Mouse (Mus musculus) cerebral cortex, adult 2 months (tissue): ENCODE measurements around the gene Ggact.

Source experiments
- WGBS: fragments of 180-500 bp; shearing (Covaris S2); methylation state at CpG from one replicate; pipeline ENCODE4 v1.1.7; 2018; 5-methylcytosine and 5-hydroxymethylcytosine counted together

Gene Ggact

DNA sequence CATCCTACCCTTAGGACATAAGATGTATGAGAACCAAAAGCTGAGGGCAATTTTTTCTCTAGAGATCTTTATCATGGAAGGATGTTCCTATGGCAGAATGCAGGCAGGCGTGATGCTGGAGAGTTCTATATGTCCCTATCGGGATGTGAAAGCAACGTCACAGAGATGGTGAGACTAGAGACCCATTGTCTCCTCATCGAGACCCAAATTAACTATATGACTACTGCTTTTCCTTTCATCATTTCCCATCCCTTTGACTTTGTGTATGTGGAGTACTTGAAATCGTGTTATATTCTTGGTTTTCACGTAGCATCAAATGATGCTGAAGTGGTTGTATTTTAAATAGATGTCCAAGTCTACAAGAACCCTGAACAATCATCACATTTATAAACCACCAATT, at the start of gene Ggact:
Ggact (minus strand) TSS at position 101 of the 400 bp plus-strand sequence.
- 62% methylated on average over 6 of the region's 6 CpGs for WGBS

DNA sequence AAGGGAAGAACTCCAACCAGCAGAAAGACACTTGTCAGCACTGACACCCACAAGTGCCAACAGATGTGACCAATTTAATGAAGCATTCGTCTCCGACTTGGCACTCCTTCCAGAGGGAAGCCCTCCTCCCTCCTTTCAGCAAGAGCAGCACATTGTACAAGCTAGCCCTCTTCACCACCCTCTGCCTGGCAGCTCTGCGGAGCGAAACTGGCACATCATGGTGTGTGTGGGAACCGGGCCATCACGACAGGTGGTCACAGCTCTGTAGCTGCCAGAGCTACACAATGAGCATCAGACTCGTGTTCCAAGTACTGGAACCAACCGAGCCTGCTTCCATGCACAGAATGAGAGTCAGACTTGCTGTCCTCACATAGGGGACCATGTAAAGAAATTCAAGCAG, 44.4 kb upstream of the Ggact start:
- WGBS = 38% methylated on average over 8 of the region's 8 CpGs

DNA sequence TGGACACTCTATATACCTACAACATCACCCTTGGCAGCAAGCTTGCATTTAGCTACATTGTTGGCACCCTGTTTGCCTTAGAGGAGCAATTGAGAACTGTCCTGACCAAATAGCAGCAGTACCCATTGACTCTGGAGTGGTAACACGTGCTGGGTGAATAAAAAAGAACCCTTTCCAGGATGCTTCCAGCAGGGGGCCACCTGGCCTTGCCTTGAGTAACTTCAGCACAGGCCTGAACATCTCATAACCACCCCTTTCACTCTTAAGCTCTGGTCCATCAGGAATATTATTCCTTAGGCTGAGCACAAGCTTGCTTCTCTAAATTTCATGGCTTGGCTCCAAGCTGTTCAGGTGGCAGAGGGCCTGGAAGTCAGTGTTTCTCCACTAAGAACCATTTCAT, 39.8 kb upstream of the Ggact start:
- 27% methylated on average over 1 of the region's 1 CpGs for WGBS

DNA sequence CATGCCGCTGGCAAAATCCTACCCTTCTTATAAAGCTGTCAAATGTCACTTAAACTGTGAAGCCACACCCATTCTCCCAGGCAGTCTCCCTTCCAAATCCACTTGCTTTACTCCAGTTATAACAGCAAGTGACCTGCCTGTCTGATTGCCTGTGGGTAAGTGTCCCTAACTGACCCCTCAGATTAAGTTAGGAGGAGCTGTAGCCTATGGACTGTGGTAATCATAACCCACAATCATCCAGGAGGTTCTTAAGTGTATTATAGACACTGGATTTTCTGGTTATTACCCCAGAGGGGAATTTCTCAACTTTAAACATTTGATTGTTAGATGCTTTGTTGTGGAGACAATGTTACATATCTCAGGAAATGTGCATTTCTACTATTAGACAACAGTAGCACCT, 39.0 kb upstream of the Ggact start:
- WGBS = 95% methylated on average over 1 of the region's 1 CpGs

DNA sequence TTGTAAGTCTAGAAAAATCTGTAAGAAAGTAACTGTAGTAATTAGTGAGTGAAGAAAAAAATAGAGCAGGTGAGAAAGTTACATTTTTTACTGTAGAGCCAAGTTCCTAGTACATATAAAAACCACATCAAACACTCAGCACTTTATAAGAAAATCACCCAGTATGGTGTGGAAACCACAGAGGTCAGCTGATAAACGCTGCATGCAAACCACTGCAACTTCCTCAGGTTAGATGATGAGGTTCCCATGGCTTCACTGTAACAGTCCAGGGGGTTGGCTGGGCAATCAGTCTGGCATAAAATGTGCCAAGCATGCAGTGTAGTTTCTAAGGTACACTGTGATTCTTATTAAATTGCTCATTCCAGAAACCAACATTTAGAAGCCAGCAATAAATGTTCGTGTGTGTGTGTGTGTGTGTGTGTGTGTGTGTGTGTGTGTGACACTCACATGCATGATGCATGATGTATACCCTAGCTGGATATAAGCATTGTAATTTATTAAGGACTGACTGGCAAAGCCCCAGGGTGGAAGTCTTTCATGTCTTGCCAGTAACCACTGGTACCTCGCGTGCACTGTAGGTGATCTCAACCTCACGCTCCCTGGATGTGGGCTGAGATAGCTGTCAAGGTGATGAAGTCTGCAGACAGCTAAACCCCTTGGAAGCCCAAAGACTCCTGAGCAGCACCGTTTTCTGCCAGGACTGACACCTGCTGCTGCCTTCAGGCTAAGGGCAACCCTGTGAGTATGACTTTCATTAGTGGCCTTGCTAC, 38.3 kb upstream of the Ggact start:
- WGBS = 70% methylated on average over 6 of the region's 6 CpGs

DNA sequence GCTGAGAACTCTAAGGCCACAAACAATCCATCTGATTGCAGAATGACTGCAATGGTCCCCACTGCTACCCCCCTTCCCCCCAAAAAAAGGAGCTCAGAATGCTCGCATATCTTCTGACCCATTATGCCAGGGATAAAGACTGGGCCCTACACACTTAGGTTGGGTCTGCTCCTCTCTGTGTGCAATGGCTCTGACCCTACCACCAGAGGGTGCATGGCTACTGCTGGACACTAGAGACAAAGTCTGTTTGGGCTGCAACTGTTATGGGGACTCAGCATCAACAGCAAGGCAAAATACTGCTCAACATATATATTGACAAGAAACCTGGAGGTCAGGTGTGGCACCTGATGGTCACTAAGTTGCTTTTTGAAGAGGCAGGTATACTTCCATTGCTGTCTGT, 37.4 kb upstream of the Ggact start:
- 100% methylated on average over 1 of the region's 1 CpGs for WGBS

DNA sequence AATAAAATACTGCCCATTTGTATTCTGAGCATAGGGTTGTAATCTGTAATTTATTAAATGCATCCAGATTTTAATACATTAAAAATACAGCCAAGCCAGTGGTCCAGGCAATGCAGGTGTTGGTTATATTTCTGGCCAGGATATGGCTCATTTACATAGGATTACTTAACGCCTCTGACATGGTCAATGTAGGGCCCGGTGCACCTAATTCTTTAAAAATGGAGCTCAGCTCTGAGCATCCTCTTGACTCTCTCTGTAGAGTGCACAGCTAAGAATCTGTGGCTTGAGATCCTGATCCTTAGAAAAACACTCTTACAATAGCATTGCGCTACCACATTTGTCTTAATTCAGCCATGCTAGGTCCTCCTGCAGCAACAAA, 29.9 kb upstream of the Ggact start:
- 73% methylated on average over 3 of the region's 3 CpGs for WGBS

DNA sequence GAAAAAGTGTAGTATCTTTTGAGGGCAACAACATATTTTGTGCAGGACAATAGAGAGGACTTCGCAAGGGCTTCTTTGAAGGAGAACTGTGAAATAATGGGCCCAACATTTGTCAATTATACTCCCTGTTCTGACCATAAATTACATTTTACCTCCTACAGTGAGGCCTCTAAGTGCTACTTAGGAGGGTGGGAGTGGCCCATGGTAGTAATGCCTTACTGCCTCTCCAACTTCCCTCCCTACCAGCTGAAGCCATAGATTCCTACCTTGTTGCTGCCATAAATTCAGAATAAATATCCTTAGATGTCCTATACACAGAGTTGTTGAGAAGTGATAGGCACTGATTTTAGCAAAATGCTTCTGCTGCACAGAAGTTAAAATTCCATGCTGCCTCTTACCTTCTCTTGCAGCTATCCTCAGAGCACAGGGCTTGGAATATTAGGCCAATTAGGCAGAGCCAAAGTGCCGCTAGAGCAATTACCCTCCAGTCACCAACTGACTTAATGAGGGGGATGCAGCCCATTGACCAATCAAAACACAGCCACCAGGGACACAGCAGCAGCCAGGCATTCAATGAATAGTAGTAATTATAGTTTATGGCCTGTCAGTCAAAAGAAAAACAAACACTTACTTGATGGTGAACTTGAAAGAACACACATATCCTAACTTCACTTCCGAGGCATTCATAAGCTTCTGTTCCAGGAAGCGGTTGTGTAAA, 29.4 kb upstream of the Ggact start:
- WGBS = 63% methylated on average over 4 of the region's 4 CpGs

DNA sequence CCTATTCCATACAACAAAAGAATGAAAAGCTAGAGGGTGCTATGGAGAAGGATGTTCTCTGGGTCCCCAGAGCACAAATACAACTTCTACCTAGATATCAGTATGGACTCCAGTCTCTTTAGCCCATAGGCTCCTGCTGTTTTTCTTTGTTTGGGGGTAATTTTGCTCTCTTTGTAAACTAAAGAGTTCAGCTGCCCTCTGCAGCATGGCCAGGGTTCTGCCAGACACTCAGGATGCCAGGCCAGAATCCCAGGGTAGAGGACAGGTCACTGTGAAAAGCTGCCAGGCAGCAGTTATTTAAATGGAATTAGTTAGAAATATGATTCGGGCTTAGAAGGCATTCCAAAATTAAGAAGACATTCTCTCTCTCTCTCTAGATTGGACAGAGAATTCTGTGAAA, 22.9 kb upstream of the Ggact start:
- WGBS = 77% methylated on average over 1 of the region's 1 CpGs

DNA sequence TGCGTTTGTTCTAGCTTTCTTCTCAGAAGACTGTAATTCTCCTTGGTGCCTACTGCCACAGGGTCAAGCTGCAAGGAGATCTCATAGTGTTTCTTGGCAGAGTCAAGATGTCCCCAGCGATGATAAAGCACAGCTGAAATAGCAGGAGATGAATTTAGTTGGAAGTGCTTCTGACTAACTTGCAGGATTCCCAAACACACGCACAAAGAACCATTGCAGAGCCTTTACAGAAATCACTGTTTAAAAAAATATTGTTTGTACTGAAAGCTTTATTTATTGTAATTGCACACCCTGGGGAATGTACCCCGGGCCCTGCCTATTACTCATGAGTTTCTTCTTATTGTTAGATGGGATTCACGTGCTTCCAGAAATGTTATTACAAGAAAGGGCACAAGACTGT, 6.5 kb upstream of the Ggact start:
- WGBS = 59% methylated on average over 5 of the region's 5 CpGs

DNA sequence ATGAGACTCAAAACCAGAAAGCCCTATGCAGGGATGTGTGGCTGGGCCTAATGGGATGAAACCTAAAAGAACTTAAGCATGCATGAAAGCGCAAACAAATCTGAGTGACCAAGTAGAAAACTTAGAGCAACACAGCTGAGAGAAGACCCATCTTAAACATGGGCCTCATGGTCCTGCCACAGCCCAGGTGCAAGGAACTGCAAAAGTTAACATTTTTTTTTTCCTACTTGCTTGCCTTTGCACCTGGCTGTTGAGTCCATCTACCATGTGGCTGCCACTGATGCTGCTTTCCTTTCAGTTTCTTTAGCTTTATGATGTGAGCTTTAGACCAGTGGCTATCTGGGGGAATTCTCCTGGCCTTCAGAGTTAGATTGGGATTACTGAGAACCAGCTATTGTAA, 4.1 kb upstream of the Ggact start:
- WGBS = 100% methylated on average over 1 of the region's 1 CpGs

DNA sequence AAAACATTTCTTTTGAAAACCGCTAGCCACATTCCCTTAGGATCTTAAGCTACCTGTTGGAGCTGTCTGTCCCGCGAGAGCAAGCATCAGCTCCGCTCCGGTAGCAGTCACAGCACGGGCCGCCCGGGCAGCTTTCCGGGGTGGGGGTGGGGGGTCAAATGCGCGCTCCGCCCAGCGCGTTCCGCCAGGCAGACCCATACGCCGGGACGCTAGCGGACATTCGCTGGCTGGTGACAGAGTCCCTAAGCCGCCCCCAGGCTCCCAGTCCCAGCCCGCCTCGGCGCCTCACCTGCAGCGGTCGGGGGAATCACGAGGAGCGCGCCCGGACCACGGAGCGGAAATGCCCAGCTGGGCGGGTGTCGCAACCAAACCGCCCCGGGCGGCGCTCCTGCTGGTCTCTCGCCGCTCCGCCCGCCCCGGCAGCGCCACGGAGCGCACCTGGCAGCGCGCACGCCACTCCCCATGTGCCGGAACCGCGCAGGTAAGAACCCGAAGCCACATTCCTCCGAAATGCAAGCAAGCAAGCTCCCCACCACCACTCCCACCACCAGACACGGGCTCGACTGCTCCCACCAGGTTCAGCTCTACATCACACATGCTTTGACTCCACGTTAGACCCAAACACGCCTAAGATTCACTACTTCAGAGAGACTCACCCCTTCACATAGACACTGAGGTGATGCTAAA, 602 bp downstream of the Ggact start:
- under 1% methylated on average over 58 of the region's 58 CpGs for WGBS

DNA sequence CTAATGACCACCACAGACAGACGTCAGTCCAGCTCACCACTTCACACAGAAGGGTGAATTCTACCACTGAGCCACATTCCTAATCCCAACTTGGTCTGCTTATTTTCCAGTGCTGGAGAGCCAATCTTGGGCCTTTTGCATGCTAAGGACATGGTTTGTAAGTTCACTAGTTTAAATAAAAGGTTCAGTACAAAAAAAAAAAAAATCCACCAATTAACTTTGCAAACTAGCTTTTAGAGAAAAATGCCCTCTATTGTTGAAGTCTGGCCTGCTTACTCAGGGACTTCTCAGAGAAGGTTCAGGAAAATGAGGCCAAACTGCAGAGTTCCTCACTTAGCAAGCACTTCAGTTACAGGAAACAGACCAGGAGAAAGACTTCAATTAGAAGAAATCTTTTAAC, 1.4 kb downstream of the Ggact start:
- 70% methylated on average over 1 of the region's 1 CpGs for whole genome bisulfite sequencing

DNA sequence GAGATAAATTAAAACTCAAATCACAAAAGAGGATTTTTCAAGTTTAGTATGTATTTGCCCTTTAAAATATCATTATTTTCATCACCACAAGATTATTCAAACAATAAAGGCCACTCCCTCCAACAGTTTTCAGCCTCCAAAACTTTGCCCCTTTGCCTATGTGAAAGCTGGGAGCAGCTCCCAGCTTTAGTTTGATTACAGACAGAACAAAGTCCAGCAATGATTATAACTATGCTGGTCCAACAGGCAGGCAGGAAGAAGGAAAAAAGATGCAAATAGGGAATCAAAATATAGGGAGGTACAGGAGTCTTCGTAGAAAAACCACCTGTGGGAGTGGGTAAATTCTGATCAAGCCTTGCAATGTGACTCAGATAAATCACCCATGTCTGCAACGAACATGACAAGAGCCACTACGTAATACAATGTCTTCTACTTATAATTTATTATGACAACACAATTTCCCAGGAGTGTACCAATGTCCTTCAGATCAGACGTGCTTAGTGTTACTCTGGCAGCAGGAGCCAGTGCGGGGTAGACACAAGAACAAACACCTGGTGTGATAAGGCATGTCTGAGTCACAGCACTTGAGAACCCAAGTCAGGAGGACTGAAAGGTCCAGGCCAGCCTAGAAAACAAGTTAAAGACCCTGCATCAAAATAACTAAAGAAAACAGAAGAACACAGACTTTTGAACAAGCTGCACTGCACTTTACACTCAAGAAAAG, 4.0 kb downstream of the Ggact start:
- 83% methylated on average over 5 of the region's 5 CpGs for WGBS

DNA sequence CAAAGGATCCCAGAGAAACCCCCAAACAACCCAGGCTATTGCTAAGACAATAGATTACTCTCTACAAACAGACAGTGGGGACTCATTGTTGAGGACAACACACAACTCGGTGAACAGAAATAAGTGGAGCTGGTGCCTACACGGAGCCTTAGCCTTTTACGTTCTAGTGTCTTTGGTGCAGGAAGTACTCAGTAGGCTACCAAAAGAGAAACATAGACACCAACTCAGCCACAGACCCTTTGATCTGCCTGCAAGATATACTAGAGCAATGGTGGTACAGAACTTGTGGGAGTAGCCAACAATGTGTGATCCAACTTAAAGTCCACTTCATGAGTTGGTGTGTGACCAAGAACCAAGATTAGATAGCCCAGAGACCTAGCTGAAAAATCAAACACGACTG, 5.5 kb downstream of the Ggact start:
- WGBS = 88% methylated on average over 4 of the region's 4 CpGs

DNA sequence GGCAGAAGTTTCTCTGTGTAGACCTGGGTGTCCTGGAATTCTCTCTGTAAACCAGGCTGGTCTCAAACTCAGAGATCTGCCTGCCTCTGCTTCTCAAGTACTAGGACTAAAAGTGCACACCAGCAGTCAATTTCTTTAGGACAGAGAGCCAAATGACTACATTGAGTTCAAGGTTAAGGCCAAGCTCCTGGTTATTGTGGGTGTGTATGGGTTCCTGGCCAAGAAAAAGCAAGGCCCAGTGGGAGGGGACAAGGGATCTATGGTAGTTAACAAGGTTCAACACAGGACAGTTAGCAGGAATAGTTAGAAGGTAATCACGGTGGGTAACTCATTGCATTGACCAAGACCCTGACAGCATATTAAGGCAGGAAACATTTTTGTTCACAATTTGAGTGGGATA, 8.6 kb downstream of the Ggact start:
- 97% methylated on average over 1 of the region's 1 CpGs for WGBS

DNA sequence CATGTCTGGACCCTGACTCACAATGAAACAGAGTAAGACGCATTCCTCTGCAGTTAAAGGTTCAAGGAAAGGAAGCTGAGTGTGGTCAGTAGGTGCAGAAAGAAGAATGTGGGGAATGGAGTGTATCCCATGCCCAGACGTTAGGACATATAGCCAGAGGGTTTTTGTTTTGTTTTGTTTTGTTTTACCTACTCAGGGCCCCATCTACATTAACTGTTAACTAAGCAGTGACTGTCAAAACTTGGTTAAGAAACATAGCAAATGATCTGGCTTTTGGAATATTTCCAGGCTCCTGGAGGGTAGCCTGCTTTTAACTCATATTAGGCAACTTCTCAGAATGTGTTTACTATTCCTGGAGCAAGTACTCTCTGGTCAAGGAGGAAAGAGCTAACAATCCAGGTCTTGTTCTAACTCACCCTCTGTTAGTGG, 9.6 kb downstream of the Ggact start:
- WGBS = 78% methylated on average over 2 of the region's 2 CpGs

DNA sequence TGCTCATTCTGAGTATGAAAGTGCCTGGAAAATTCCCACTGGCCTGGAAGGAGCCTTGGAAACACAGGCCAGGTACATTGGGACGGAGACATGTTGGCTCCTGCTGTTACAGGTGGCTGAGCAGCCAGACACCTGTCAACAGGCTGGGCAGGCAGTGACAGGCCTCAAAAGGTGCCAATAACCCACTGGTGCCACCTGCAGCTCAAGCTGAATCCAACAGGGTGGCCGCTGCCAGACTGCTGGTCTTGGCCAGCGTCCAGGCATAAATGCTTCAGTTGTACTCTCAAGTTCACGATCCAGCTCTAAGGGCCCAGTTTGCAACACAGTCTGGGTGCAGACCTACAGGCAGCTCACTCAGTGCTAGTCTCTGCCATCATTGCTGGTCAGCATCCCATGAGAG, 10.7 kb downstream of the Ggact start:
- WGBS = 35% methylated on average over 4 of the region's 4 CpGs

DNA sequence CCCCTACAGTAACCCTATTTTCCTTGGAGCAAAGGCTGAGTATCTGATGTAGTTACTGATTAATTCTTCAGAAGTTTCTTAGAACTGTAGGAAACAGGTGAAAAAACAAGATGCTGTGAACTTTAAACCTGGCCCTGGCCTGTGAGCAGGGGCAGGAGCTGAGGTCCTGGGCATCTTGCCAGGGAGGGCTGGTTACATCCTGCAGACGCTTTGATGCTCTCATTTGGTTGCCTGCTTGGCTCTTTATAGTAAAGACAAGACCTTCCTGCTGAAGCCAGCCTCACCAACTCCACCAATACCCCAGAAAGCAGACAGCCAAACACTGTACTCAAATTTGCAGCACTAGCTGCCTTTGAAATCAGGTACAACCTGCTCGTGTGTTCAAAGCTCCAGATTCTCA, 11.4 kb downstream of the Ggact start:
- 65% methylated on average over 2 of the region's 2 CpGs for WGBS

DNA sequence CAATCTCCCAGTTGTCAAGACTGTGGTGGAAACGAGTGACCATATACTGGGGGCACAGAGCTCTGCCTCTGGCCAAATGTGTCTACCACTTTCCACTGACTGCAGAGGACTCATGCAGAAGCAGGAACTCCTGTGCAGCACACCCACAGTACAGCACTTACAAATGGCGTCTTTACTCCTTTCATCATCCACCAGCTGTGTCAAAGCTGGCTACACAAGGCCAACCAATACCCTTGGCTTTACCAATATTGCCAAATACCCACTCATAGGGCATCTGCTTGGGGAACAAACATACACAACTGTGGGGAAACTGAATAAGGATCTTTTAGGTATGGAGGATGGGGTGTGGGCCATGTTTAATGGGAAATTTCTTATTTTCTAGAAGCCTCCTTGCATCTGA, 11.8 kb downstream of the Ggact start:
- 86% methylated on average over 2 of the region's 2 CpGs for WGBS

DNA sequence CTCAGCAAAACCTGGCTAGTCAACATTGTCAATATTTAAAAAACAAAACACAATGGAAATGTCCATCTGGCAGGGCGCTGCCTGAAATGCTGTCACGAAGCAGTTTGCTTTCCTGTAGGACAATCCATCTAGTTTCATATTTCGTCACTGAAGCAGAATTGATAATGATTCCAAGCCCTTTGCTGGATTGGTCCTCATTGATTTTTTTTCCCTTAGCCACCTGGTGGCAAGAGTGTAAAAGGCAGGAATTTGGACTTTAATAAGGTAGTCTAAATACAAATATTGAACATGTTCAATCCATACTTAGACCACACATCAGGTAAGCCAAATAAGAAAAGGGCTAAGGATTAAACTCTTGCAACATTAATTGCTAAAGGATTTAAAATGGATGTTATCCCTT, 12.4 kb downstream of the Ggact start:
- 68% methylated on average over 3 of the region's 3 CpGs for WGBS

DNA sequence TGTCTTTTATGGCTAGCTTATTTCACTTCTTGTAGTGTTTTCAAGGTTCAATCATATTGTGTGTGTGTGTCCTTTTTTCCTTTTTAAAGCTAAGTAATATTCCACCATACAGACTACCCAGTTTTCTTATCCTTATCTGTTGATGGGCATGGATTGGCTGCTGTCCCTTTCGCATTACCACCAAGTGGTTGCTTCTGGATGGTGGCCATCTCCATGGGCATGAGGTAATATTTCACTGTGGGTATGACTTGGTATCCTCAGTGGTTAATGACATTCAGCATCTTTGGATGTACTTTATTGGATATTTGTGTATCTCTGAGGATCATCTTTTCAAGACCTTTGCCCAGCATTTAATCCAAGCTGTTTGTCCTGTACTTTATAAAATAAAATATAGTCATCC, 17.5 kb downstream of the Ggact start:
- WGBS = 98% methylated on average over 1 of the region's 1 CpGs
